Mouse (Mus musculus) embryo, embryonic 11 days (tissue): ENCODE results near the gene Scamp2.

Experiments
- DNase-seq: peaks from one replicate; pipeline ENCODE4 v3.0.0-alpha.2; 2015

The Scamp2 gene

DNA sequence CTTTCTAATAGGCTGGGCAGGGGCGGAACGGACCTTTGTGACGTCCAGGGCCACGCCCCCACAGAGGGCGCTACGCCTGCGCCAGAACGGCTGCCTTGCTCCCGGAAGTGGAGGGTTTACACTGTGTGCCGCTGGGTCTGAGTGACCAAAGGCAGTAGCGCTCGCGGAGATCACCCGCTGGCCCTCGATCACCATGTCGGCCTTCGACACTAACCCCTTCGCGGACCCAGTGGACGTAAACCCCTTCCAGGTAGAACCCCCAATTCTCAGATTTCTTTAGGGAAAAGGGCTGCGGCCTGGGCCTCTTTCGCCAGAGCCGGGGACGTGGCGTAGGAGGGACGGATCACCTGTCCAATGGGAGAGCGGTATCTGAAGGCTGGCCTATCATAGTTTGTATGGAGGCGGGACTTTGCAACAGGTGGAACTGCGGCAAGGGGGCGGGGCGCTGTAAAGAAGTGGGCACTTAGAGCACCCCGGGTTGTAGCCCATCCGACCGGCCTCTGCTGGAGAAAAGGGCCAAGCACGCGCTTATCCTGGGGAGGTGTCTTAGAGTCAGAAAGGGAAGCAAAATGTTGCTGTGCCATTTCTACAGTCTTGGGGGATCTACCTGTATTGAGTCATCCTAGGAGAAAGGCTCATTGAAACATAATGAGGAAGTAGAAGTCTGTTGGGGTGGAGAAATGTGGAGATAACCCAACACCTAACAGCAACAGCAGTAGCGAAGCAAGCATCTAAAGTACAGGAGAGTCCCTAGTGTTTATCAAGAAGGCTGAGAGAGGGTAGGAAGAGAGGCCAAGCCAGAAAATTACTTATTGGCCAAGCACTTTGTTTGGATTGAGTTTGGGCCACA is at the start of gene Scamp2:
Gene Scamp2, plus strand, starts transcription at position 83 of the 850 bp plus-strand sequence.
- peak; percentile 96 for DNase-seq

DNA sequence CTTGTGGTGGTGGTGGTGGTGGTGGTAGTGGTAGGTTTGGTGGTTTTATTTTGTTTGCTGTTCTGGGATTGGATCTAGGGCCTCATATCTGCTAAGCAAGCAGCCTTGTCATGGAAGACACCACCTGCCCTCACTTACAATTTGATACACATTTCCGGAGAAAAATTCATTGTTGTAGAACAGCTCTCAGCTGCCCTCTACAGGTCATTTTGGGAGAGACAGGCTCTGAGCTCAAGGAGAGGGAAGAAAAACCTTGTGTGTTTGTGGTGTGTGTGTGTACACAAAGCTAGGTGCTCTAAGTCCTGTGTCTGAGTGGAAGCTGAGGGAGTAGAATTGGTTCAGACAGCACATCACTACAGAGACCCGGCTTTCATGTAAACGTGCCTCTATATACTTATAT is 43.6 kb upstream of the Scamp2 start:
- DNase-seq: peak; percentile 84

- DNase-seq: no peak
These were observed 40.2 kb upstream of the Scamp2 start for GRCm38 (mm10) chr9:57520375-57521055.

DNA sequence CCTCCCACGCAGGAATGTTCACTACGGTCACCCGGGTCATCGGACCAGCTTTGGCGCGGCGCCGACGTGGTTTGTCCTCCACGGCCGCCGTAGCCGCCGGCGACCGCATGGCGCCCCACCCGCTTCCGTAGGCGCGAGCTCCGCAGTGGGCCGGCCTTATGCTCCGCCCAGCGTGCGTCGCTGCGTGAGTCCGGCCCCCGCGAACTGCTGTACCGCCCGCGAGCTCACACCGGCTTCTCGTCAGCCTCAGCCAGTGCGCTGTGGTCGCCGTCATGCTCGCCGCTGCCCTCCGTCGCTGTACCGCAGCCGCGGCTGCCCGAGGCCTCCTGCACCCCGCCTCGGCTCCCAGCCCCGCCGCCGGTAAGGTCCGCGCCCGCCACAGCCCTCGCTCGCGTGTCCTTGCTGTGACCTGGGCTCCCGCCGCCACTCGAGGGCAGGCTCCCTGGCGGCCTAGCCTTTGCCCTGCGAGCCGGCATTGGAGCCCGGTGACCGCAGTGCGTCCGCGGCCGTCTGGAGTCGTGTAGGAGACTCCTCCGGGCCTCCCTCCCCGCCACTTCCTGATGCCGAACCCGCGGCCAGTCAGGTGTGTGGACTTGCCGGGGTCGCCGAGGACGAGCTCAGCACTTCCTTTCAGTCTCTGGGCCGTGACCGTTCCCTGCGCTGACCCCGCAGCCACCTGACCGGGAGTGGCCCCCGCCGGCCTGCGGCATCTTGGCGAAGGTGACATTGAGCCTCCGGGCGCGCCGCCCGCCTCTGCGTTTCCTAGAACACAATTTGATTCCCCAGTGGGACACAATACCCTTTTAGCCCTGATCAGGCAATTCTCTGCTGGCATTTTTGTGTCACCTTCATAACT is 39.5 kb upstream of the Scamp2 start, which contains the start of gene Cox5a:
Gene Cox5a, plus strand, starts transcription at position 219 of the 856 bp plus-strand sequence.
- peak; percentile 98 for DNase-seq

DNA sequence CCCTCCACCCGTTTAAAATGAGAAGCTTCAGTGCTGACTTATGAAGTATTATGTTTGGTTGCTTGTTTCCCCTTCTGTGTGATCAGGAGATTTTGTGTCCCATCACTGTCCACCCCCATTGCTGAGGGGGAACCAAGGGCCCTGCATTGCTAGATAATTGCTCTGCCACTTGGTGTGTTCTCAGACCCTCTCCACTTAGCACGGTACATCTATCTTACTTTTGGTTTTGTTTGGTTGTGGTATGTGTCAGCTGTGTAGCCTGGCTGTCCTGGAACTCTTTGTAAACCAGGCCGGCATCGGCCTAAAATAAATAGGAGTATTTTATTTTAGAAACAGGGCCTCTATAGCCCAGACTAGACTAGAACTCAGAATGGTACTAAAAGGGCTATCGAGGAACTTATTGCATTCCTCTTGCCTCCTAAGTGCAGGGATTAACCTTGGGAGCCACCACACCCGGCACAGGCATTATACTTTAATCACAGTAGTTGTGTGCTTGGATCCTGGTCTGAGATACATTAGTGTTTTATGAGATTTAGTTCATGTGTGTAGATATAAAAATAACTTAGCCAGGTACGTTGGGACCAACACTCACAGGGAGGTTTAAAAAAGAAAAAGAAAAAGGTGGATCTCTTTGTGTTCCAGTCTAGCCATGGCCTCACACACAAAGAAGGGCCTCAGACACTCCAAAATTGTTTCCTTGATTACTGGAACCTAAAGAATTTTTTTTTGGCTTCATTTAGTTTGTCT is 38.5 kb upstream of the Scamp2 start:
- no peak for DNase-seq

DNA sequence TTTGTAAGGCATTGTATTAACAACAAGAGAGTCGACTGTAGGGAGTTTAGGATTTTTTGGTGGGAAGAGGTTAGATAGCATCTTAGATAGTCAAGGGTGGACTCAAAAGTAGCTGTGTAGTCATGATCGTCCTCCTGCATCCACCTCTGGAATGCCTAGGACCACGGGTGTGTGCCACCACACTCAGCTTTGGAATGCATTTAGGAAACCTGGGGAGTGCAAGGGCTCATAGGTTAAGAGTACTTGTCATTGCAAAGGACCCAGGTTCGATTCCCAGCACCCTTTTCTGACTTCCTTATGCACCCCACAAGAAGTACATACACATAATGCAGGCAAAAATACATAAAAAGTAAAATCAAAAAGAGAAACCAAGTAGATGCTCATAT is 37.9 kb upstream of the Scamp2 start:
- no peak for DNase-seq

DNA sequence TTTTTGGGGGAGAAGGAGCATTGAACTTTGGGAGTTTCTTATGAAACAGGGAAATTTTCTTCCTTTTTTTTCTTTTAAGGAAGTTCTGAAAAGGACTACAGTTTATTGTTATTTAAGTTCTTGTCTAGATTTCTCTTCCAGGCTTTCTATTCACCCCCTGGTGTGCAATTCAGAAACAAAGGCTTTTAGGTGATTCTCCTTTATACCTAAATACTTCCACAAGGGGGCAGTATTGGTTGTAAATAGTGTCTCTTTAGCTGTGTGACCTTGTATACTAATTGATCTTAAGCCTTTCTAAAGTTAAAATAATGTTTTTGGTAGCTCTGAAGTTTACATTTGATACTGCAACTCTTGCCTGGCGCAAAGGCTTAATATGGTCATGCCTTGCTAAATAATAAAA is 37.0 kb upstream of the Scamp2 start:
- DNase-seq: peak; percentile 88

GRCm38 (mm10) chr9:57524439-57524838 is 36.3 kb upstream of the Scamp2 start:
- no peak for DNase-seq

DNA sequence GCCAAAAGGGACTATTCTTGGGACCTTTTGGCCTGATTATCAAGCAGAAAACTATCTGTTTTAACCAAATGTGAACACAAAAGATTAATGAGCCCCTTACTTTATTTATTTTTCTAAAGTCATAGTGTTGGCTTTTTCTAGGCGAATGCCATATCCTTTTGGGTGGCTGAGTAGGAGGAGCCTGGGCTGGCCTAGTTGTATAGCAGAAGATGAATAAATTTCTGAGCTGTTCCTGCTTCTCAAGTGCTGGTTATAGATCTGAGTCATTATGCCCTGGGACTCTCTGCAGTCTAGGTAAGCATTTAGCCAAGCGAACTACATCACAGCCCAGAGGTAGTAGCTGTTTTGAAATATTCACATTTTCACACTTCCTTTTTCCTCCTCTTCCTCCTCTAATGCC is 35.2 kb upstream of the Scamp2 start:
- no peak for DNase-seq

GRCm38 (mm10) chr9:57526435-57526834 is 34.3 kb upstream of the Scamp2 start:
- no peak for DNase-seq

DNA sequence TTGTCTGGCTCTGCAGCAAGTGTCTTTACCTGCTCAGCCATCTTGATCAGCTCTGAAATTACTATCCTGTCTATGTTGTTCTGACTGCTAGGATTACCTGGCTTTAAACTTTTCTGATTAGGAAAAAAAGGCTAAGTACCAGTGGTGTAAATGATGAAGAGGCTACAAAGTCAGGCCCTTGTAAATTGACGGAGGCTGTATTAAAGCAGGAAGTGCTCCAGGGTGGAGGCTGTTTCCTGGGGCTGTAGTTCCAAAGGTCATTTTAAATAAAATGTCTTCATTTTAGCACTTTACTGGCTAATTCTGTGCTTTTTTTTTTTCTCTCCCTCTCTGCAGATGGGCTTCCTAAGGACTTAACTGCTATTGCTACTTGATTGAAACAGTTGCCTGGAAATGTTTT is 28.8 kb upstream of the Scamp2 start:
- DNase-seq: no peak

- DNase-seq: no peak
These were observed 24.4 kb upstream of the Scamp2 start for GRCm38 (mm10) chr9:57536362-57536761.

GRCm38 (mm10) chr9:57537044-57537727 is 23.6 kb upstream of the Scamp2 start, which contains the start of gene Fam219b:
Fam219b (plus strand) TSS chr9:57537528.
- DNase-seq: peak; percentile 96

DNA sequence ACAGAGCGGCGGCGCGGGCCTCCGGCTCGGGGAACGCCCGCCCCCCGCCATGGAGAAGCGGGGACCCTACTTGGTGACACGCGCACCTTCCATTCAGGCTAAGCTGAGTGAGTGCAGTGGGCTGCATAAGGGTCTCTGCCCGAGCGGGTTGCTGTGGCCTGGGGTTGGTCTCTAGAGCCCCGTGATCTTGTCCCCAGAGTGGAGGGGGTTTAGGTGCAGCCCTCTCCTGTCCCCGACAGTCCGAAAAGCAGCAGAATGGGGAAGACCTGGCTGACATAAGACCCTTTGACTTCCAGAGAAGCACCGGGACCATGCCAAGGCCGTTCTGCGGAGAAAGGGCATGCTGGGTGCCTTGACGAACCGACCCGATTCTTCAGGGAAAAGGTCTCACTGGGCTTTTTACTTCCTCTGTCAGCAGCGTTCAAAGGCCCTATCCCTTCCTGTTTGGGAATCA is 23.0 kb upstream of the Scamp2 start:
- DNase-seq: no peak

DNA sequence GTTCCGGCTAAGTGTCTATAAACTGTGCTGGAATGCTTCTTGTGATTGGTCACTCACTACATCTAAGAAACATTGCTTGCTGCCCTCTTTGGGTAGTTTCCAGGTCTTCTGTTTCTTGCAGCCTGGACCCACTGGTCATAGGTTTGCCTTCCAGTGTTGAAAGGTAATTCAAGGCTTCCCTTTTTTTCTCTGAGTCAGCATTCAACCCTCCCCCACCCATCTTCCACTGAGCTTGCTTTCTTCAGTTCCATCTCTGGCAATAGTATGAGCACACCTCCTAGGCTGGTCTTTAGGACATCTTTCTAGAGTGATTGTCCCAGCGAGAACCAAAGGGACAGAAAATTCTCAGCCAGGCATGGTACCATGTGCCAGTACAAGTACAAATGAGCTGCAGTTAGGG is 21.2 kb upstream of the Scamp2 start:
- no peak for DNase-seq

- peak; percentile 72 for DNase-seq
These were observed 19.4 kb upstream of the Scamp2 start for GRCm38 (mm10) chr9:57541312-57541711.

DNA sequence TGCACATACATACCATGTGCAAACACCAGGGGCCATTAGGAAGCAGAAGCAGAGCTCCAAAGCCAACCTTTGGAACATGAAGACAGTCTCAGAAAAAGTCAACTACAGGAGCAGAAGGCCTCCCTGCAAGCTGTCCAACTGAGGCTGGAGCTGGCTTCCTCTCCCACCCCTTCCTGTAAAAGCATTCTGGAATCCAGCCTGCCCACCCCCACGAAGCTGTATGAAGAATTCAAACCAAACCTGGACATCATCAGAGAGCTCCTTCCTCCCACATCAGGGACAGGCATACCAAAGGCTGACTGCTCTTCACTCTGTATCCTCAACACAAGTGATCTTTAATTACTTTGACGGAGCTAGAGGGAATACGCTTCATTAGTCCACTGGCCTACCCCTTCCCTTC is 16.8 kb upstream of the Scamp2 start:
- no peak for DNase-seq

DNA sequence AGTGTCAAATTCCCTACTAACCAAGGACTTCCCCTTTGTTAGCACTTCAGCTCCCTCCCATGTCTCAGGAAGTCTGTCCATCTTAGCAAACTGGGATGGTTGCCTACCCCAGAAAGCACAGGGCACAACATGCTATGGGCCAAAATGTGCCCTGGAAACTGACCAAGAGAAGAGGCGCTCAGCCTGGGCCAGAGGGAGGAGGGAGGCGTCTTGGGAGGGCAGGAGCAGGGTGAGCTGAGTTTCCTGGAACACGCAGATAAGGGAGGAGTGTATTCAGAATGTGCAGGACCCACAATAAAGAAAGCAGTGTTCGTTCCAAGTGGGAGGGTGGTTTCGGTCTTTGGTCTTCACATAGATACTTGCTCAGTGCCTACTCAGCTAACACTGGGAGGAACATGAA is 13.5 kb upstream of the Scamp2 start:
- no peak for DNase-seq

DNA sequence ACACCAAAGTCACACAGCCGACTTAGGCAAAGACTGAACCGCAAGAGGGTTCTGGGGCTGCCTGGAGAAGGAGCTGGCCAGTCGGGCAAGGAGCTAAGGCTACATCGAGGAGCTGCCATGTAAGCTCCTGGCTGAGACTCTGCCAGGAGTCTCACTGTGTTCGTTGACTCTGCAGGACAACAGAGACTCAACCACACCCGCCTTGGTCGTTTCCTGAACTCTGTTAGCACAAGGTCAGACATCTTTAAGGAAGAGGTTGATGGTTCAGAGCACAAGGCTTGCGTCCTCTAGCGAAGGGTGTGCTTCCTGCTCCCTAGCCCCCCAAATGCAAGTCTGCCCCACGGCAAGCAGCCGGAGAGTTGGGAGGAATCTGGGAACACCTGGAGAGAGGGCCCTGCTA is 12.9 kb upstream of the Scamp2 start:
- DNase-seq: no peak

- DNase-seq: no peak
These were observed 11.6 kb upstream of the Scamp2 start for GRCm38 (mm10) chr9:57549186-57549585.

- DNase-seq: no peak
These were observed 10.4 kb upstream of the Scamp2 start for GRCm38 (mm10) chr9:57550126-57550862.
